Mouse (Mus musculus): ENCODE data around the gene Nlrp3. TPM values are rescaled to one million over a fixed set of nuclear protein-coding genes. Genes with fewer than 3 reads are reported as not detected.
A peak's percentile ranks its signal among the peaks of the same experiment; 100 is the strongest.
"Not testable (repeated sequence)": the region's sequence is repeated elsewhere in the genome, so short reads cannot be mapped to it uniquely, and the experiment has no call there.

Nlrp3 gene
- polyA plus RNA-seq, 1 experiment: 2.2 TPM

DNA sequence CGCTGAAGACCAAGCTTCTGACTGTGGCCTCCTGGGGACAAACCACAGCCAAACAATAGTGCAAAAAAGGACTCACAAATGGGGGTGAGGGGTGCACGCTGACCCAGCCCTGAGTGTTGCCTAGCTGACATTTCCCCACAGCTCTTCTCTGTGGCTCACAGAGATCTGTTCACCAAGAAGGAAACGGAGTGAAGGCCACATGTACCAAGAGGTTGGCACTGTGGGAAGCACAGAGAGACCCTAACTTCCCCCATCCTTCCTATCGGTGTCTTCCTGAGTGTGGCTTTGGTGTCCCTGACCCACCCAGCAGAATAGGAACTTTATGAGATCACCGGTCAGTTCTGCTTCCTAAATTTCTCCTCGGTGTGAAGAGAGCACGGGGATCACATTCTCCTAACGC is 13.2 kb downstream of the Nlrp3 start:
- 70% methylated on average over 8 of the region's 8 CpGs for WGBS
- no peak for TF ChIP-seq POLR2A (IDR thresholded peaks at IDR 0.05; ENCODE audit: borderline replicate concordance, extremely low read depth, low read depth, low read length)
- no peak for TF ChIP-seq CTCF (IDR thresholded peaks at IDR 0.05; ENCODE audit: insufficient read depth, low read length)
- no peak for DNase-seq
- no peak overlapping the region for H3K4me3 ChIP-seq (replicated peaks; ENCODE audit: extremely low read depth, low read depth, low read length)
- no peaks in the 10 kb centered on the region for H3K4me1 ChIP-seq (ENCODE audit: control insufficient read depth, insufficient read depth, low read length)

DNA sequence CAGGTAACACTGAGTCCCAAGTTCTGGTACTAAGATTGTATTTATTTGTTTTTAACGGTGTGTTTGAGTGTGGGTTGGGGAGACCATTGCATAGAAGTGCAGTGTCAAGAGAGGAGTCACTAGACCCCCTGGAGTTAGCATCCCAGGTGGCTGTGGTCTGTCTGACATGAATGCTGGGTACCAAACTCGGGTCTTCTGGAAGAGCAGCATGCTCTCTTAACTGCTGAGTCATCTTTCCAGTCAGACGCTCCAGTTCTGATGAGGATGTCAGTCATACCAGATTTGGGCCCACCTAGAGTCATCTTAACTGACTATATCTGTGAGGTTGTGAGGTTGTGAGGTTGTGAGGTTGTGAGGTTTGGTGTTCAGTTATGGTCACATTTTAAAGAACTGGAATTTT is 19.5 kb downstream of the Nlrp3 start:
- Histone ChIP-seq H3K4me1 (ENCODE audit: control insufficient read depth, insufficient read depth, low read length) (no peaks in the 10 kb centered on the region), H3K4me3 (replicated peaks; ENCODE audit: extremely low read depth, low read depth, low read length) (no peak overlapping the region)
- TF ChIP-seq POLR2A (IDR thresholded peaks at IDR 0.05; ENCODE audit: borderline replicate concordance, extremely low read depth, low read depth, low read length) (no peak), CTCF (IDR thresholded peaks at IDR 0.05; ENCODE audit: insufficient read depth, low read length) (no peak)
- DNase-seq: no peak
- 66% methylated on average over 3 of the region's 3 CpGs for WGBS

DNA sequence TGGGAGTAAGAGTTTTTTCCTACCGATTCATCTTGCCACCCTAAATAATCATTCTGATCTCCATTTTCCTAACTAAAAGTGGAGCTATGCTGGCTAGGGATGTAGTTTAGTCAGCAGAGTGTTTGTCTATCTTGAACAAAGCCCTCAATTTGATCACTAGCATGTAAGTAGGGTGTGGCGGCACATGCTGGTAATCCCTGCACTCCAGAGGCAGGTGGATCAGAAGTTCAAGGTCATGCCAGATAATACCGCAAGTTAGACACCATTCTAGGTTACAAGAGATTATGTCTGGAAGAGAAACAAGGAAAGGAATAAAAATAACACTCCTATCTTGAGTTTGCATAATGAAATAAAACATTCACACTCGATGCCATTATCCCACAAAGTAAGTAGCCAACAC is 21.0 kb downstream of the Nlrp3 start:
- WGBS: 92% methylated on average over 4 of the region's 4 CpGs
- Histone ChIP-seq H3K4me1 (ENCODE audit: control insufficient read depth, insufficient read depth, low read length) (no peaks in the 10 kb centered on the region), H3K4me3 (replicated peaks; ENCODE audit: extremely low read depth, low read depth, low read length) (no peak overlapping the region)
- no peak for TF ChIP-seq POLR2A (IDR thresholded peaks at IDR 0.05; ENCODE audit: borderline replicate concordance, extremely low read depth, low read depth, low read length)
- no peak for DNase-seq

DNA sequence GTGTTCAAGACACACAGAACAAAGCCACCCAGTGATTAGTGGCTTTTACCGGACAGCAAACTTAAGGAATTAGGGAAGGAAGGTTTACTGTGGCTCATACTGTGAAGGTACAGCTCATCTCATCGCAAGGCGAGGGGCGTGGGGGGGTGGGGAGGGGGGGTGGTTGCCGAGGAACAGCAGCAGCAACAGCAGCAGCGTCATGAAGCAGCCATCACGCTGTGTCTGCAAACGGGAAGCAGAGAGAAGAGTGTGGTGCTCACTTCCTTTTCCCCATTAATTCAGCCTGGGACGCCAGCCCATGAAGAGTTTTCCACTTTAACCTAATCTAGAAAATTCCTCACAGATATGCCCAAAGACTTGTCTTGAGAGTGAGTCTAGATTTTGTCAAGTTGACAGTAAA is 21.5 kb downstream of the Nlrp3 start:
- WGBS: 72% methylated on average over 9 of the region's 9 CpGs
- Histone ChIP-seq H3K4me3 (replicated peaks; ENCODE audit: extremely low read depth, low read depth, low read length) (no peak overlapping the region), H3K4me1 (ENCODE audit: control insufficient read depth, insufficient read depth, low read length) (no peaks in the 10 kb centered on the region)
- DNase-seq: no peak
- TF ChIP-seq POLR2A (IDR thresholded peaks at IDR 0.05; ENCODE audit: borderline replicate concordance, extremely low read depth, low read depth, low read length) (no peak), CTCF (IDR thresholded peaks at IDR 0.05; ENCODE audit: insufficient read depth, low read length) (no peak)

DNA sequence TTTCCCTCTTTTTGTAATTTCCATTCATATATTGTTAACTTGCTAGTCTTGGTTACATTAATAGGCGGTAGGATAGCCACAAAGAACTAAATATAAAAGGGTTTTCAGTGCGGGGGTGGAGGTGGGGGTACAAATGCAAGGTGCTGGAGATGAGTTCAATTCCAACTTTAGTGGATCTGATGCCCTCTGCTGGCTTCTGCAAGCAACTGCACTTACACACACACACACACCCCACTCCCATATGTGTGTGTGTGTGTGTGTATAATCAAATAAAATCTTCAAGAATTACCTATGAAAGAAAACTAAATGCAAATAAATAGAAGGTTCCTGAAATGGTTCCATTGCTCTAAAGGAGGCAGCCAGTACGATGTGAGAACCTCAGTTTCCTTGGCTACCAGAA is 27.9 kb downstream of the Nlrp3 start:
- WGBS: 56% methylated on average over 3 of the region's 3 CpGs
- H3K4me1 ChIP-seq (ENCODE audit: control insufficient read depth, insufficient read depth, low read length): no peaks in the 10 kb centered on the region
- TF ChIP-seq POLR2A (IDR thresholded peaks at IDR 0.05; ENCODE audit: borderline replicate concordance, extremely low read depth, low read depth, low read length) (no peak), CTCF (IDR thresholded peaks at IDR 0.05; ENCODE audit: insufficient read depth, low read length) (peak; percentile 58)
- no peak for DNase-seq
- no peak overlapping the region for H3K4me3 ChIP-seq (replicated peaks; ENCODE audit: extremely low read depth, low read depth, low read length)

DNA sequence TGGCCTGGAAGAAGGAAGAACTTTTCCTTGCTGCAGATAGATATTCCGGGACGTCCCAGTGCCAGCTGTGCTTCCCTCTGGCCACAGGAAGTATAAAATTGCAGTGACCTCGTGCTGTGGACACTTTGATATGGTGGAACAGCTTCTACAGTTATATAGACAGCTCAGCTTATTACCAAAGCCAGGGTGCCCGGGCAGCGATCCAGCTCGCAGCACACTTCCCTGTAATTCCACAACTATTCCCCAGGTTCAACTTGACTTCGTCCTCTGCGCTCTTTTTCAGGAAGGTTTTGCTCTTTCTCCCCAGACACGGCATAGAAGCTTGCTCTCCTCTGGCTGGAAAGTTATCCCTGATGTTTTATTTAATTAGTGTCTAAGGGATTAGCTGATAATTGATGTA is 34.4 kb downstream of the Nlrp3 start:
- H3K4me1 ChIP-seq (ENCODE audit: control insufficient read depth, insufficient read depth, low read length): no peaks in the 10 kb centered on the region
- no peak overlapping the region for H3K4me3 ChIP-seq (replicated peaks; ENCODE audit: extremely low read depth, low read depth, low read length)
- WGBS: 46% methylated on average over 9 of the region's 9 CpGs
- TF ChIP-seq POLR2A (IDR thresholded peaks at IDR 0.05; ENCODE audit: borderline replicate concordance, extremely low read depth, low read depth, low read length) (no peak), CTCF (IDR thresholded peaks at IDR 0.05; ENCODE audit: insufficient read depth, low read length) (no peak)
- no peak for DNase-seq

DNA sequence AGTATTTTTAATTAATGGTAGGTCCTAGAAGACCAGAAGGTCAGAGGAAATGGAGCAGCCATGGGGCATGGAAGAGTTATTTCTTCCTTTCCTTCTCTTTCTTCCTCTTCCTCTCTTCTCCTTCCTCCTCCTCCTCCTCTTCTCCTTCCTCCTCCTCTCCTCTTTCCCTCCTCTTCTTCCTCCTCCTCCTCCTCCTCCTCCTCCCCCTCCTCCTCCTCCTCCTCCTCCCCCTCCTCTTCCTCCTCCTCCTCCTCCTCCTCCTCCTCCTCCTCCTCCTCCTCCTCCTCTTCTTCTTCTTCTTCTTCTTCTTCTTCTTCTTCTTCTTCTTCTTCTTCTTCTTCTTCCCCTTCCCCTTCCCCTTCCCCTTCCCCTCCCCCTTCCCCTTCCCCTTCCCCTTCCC is 34.8 kb downstream of the Nlrp3 start, which contains the start of gene Olfr222:
Olfr222 (minus strand) TSS at position 101 of the 400 bp plus-strand sequence.
- H3K4me3 ChIP-seq (replicated peaks; ENCODE audit: extremely low read depth, low read depth, low read length); H3K4me1 ChIP-seq (ENCODE audit: control insufficient read depth, insufficient read depth, low read length); DNase-seq: not testable (repeated sequence)

DNA sequence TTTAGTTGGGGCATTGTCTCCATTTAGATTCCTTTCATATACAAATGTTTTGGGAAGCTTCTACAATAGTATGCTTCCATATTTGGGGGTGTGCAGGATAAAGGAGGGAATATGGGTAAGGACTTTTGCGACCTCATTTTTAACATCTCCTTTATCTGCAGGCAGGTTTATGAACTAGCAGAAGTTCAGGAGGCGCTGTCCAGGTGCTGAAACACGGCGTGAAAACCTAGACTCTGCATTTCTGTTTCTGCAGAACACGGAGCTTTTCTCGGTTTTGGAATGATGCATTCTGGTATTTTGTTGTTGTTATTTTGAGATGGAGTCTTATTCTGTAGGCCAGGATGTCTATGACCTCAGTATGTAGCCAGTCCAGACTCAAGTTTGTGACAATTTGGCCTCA is 43.2 kb downstream of the Nlrp3 start:
- H3K4me1 ChIP-seq (ENCODE audit: control insufficient read depth, insufficient read depth, low read length): no peaks in the 10 kb centered on the region
- 23% methylated on average over 6 of the region's 6 CpGs for WGBS
- TF ChIP-seq CTCF (IDR thresholded peaks at IDR 0.05; ENCODE audit: insufficient read depth, low read length): no peak
- TF ChIP-seq POLR2A (IDR thresholded peaks at IDR 0.05; ENCODE audit: borderline replicate concordance, extremely low read depth, low read depth, low read length): no peak
- DNase-seq: no peak
- no peak overlapping the region for H3K4me3 ChIP-seq (replicated peaks; ENCODE audit: extremely low read depth, low read depth, low read length)

DNA sequence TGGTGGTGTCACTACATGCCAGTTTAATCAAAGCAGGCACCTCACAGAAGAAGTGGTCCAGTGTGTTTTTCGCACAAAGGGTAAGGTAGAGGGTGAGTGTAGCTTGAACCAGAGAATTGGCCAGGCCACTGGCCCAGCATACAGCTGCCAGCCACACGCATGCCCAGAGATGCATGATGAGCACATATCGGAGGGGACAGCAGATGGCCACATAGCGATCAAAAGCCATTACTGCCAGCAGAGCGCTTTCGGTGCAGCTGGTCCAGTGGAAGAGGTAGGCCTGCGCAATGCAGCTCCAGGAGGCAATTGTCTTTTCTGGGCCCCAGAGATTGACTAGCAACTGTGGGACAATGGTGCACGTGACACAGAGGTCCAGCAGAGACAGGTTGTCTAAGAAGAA is 48.1 kb downstream of the Nlrp3 start:
- DNase-seq: no peak
- no peak for TF ChIP-seq POLR2A (IDR thresholded peaks at IDR 0.05; ENCODE audit: borderline replicate concordance, extremely low read depth, low read depth, low read length)
- no peak for TF ChIP-seq CTCF (IDR thresholded peaks at IDR 0.05; ENCODE audit: insufficient read depth, low read length)
- H3K4me1 ChIP-seq (ENCODE audit: control insufficient read depth, insufficient read depth, low read length): no peaks in the 10 kb centered on the region
- H3K4me3 ChIP-seq (replicated peaks; ENCODE audit: extremely low read depth, low read depth, low read length): no peak overlapping the region
- WGBS: 88% methylated on average over 8 of the region's 8 CpGs

DNA sequence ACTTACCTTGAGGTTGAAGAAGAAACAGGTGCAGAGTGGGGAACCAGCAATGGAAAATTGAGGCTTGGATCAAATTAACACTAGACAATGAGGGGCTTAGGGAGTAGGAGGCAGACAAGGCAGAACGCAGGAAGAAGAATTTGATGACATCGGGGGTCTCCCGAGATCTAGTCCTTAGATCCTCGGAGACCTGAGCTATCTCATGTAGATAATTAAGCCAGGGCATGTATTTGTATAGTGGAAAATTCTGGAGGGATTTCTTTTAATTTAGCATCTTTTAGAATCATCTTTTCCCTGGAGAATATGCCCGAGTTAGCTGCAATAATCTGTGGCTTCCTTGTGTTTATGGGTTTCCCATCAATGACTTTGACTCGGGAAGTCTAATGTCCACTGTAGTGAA is 51.8 kb downstream of the Nlrp3 start, which contains the start of gene Olfr223:
Olfr223 (minus strand) TSS at position 101 of the 400 bp plus-strand sequence.
- no peak for DNase-seq
- Histone ChIP-seq H3K4me1 (ENCODE audit: control insufficient read depth, insufficient read depth, low read length) (no peaks in the 10 kb centered on the region), H3K4me3 (replicated peaks; ENCODE audit: extremely low read depth, low read depth, low read length) (no peak within 1 kb of the TSS)
- WGBS: 82% methylated on average over 6 of the region's 6 CpGs
- no peak for TF ChIP-seq CTCF (IDR thresholded peaks at IDR 0.05; ENCODE audit: insufficient read depth, low read length)
- no peak for TF ChIP-seq POLR2A (IDR thresholded peaks at IDR 0.05; ENCODE audit: borderline replicate concordance, extremely low read depth, low read depth, low read length)

DNA sequence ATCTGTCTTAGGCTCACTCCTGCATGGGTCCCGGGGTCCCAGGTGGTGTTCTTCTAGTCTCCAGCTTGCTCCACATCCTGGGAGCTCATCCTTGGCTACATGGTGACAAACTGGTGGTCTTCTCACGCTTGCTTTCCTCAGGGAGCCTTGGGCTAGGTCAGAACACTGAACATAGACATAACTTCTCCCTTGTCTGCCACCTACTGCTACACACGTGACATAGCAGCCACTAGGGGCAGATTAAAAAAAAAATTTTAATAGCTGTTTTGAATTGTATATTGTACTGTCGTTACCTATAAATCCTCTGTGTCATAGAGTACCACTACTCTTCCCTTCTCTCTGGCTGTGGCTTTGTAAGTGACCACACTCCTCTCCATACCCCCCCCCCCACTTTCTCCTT is 54.7 kb downstream of the Nlrp3 start:
- WGBS: 29% methylated on average over 4 of the region's 4 CpGs
- H3K4me3 ChIP-seq (replicated peaks; ENCODE audit: extremely low read depth, low read depth, low read length): no peak overlapping the region
- DNase-seq: no peak
- no peaks in the 10 kb centered on the region for H3K4me1 ChIP-seq (ENCODE audit: control insufficient read depth, insufficient read depth, low read length)
- TF ChIP-seq CTCF (IDR thresholded peaks at IDR 0.05; ENCODE audit: insufficient read depth, low read length) (no peak), POLR2A (IDR thresholded peaks at IDR 0.05; ENCODE audit: borderline replicate concordance, extremely low read depth, low read depth, low read length) (no peak)

Data from lung, adult 2 months (tissue).